Mouse (Mus musculus): Measurements from ENCODE around the gene Uhrf1bp1.

GRCm38 (mm10) chr17:27814606-27815005 is 41.6 kb upstream of the Uhrf1bp1 start:
- TF ChIP-seq CTCF (IDR thresholded peaks at IDR 0.05; ENCODE audit: low read depth, low read length): no peak
- TF ChIP-seq POLR2AphosphoS5 (IDR thresholded peaks at IDR 0.05; ENCODE audit: insufficient replicate concordance, low read depth, low read length): no peak
- no peak for TF ChIP-seq GATA1 (IDR thresholded peaks at IDR 0.05; ENCODE audit: borderline replicate concordance, low read length)
- no peak for TF ChIP-seq TAL1 (conservative IDR thresholded peaks at IDR 0.05; ENCODE audit: low read depth, low read length)

Data from G1E (cell line).